Mouse (Mus musculus) CH12.LX (cell line): ENCODE results near the gene Gsc.

ENCODE experiments used
- BHLHE40 ChIP-seq: IDR thresholded peaks from 2 replicates; pipeline ENCODE4 v1.6.1; 2011; ENCODE audit warnings: mild to moderate bottlenecking, low read depth, low read length, improper control_type of control experiment
- CTCF ChIP-seq, 2 experiments: IDR thresholded peaks in 1 of 2; conservative IDR thresholded peaks in 1 of 2; 2 replicates each; pipeline ENCODE4 v1.5.1; 2011 to 2012; ENCODE audit warnings: low read depth in 2 of 2, low read length in 2 of 2, improper control_type of control experiment in 1 of 2, inconsistent platforms in 1 of 2, mild to moderate bottlenecking in 1 of 2, moderate library complexity in 1 of 2
- KAT2A ChIP-seq: IDR thresholded peaks from 2 replicates; pipeline ENCODE4 v1.6.1; 2012; ENCODE audit warnings: low read length, improper control_type of control experiment, inconsistent platforms; ENCODE audit not compliant: insufficient replicate concordance
- MXI1 ChIP-seq: IDR thresholded peaks from 2 replicates; pipeline ENCODE4 v1.6.1; 2011; ENCODE audit warnings: mild to moderate bottlenecking, low read depth, low read length, improper control_type of control experiment
- NELFE ChIP-seq: IDR thresholded peaks from 2 replicates; pipeline ENCODE4 v1.6.1; 2011; ENCODE audit warnings: low read depth, low read length, improper control_type of control experiment
- POLR2A ChIP-seq: IDR thresholded peaks from 2 replicates; pipeline ENCODE4 v1.6.1; 2011; ENCODE audit warnings: low read depth, mild to moderate bottlenecking, improper control_type of control experiment, low read length
- ZMIZ1 ChIP-seq: IDR thresholded peaks from 2 replicates; pipeline ENCODE4 v1.6.1; 2012; ENCODE audit warnings: low read depth, mild to moderate bottlenecking, inconsistent platforms, low read length, improper control_type of control experiment

DNA sequence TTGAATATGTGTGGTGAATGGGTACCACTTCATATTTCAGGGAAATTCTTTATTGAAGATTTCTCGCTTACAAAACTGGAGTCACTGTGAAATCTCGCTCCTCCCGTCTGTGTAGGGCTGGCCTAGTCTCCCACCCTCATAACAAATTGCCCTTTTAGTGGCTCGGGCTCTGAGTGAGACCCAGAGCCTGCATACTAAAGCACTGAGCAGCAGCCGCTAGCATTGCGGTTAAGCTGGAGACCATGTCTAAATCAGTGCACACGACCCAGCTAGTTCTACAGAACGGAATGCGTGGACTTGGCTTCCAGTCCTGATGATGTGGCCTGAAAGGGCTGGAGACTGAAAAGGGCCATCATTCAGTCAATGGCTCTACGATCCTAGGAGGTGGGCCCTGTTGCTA lies 7.9 kb upstream of the Gsc start:
- TF ChIP-seq ZMIZ1 = no peak
- TF ChIP-seq BHLHE40 = no peak
- TF ChIP-seq NELFE = no peak
- TF ChIP-seq POLR2A = no peak
- TF ChIP-seq KAT2A = no peak
- no peak for TF ChIP-seq MXI1
- no peak for TF ChIP-seq CTCF (conservative IDR thresholded peaks at IDR 0.05 in 1 of 2, IDR thresholded peaks at IDR 0.05 in 1 of 2; ENCODE audit: low read depth in 2 of 2, low read length in 2 of 2)
